Mouse (Mus musculus) inflammation-experienced regulatory T-cells, adult 6 months (primary cell): ENCODE measurements around the gene Cytl1. TPM values are rescaled to one million over a fixed set of nuclear protein-coding genes. Genes with fewer than 3 reads are reported as not detected.

Experiments
- ATAC-seq: one replicate; pipeline ENCODE4 v1.8.0; 2017
- polyA plus RNA-seq, 3 experiments: library from polyadenylated mRNA; unstranded; fragments of 100-300 nt; shearing (Covaris generic); gene quantifications; one replicate each; pipeline ENCODE4 v1.2.1; 2017

The Cytl1 gene
- polyA plus RNA-seq = not detected

DNA sequence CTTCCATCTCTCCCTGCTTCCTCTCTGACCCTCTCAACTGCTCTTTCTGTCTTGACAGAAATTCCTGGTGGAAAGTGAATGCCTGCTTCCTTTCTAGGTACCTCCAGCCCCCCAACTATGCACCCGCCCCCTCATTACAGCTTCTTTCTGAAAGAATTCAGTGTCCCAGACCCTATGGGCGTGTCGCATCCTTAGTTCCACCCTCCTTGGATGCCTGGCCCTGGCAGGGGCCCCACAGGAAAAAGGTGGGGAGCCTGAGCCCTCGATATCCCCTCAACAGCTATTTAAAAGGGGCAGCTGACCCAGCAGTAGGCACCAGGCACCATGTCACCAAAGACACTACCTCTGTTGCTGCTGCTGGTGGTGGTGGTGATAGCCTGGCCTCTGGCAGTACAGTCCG lies at the start of gene Cytl1:
Gene Cytl1, plus strand, starts transcription at position 296 of the 400 bp plus-strand sequence.
- no peak for ATAC-seq

DNA sequence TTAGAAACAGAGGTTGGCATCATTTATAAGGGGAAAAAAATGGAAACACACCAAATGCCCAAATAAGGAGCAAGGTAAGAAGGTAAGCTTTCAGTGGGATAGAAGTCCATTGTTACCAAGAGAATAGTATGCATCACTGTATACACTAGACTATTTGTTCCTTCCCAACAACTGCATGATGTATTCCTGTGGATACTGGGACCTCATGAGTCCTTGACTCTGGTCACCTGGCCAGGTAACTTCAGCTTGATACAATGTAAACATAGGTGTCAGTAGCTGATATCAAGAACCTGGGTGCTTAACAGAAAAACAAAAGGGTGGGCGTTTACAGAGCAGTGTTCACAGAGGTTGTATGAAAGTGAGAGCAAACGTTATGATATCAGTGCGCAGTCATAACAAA lies 42.6 kb upstream of the Cytl1 start:
- no peak for ATAC-seq

DNA sequence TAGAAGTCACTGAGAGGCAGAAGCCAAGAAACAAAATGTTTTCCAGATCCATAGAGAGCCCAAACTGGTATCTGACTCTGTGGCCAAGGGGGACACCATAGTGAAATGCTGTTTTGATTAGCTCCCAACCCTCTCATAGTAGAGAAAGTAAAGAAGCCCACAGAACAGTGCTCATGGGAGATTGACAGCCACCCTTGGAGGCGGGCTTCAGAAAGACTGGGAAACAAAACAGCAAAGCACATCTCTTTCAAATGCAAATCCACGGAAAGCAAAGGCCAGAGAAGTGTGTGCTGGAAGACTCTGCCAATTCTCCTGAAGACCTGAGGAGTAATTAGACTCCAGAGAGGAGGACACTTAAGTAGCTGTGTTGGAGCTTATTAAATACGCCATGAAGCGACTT lies 39.5 kb upstream of the Cytl1 start:
- no peak for ATAC-seq

DNA sequence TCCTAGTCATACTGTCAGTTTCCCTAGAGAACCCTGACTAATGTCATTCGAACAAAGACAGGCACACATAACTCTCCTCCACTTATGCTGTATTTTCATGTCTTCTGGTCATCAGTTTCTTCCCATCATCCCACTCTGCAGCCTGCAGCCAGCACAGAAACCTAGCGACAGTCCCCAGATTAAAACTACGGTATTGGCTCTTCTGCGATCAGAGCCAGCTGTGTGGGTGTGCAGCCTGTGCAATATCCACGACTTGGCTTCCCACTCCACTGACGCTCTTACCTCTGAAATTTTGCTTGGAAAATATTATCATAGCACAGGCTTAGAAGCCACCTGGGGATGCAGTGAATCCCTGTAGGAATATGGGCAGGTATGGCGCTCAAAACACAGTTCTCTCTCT lies 38.0 kb upstream of the Cytl1 start:
- no peak for ATAC-seq

DNA sequence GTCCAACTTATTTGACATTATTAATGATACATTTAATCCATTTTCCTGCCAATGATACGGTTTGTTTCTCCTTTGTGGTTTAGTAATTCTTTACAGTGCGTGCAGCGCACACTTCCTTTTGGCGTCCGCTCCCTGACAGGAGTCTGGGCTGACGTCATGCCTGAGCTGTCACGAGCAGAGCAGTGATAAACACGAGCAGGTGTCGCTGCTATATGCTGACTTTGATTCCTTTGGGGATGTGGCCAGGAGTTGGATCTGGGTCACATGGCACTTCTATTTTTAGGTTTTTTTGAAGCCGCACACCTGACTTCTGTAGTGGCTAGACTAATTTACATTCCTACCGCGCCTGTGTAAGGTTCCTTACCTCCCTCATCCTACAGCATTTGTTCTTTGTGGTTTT lies 35.6 kb upstream of the Cytl1 start:
- no peak for ATAC-seq

DNA sequence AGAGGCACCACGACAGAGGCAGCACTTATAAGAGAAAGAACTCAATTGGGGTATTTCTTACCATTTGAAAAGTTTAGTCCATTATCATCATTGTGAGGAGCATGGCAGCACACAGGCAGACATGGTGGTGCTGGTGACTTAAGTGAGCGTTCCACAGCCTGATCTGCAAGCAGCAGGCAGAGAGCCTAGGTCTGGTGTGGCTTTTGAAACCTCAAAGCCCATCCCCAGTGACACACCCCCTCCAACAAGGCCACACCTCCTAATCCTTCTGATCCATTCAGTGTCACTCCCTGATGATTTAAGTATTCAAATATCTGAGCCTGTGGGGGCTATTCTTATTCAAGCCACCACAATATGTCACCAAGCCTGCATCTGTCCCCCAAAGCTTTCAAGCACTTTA lies 30.4 kb upstream of the Cytl1 start:
- no peak for ATAC-seq

DNA sequence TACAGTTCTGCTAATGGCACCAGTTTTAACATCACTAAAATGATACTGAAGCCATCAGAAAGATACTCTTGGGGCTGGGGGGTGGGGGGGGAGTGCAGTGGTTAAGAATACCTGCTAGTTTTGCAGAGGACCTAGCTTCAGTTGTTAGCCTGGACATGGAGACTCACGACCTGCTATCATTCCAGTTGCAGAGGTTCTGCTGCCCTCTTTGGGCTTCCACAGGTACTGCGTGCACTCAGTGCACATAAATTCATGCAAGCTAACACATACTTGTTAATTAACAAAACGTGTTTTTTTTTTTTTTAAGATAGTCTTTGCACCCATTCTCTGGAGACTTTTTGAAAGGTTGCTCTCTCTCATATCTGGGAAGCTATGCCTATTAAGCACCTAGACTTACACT lies 27.2 kb upstream of the Cytl1 start:
- no peak for ATAC-seq

DNA sequence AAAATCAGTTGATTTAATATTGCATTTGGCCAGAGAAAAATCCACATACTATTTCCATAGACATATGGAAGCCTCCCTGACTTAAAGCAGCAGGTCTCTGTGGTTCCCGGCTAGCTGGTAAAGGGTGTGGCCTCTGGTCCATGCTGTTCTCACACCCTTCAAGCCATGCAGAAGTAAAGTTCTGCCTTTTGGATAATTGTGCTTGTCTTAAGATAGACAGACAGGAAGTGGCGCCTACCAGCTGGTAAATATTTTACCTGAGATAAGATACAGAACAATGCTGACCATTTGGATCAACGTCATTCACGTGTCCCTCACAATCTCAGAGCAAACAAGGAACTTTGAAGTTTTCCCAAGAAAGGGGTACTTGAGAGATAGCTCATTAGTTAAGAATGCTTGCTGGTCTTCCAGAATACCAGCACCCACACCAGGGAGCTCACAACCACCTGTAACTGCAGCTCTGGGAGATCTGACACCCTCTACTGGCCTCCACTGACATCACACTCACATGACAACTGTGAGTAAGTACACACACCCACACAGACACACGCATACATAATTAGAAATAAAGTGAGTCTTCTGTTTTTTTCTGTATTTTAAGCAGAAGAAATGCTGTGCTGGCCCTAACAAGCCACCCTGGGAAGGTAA lies 25.9 kb upstream of the Cytl1 start:
- no peak for ATAC-seq

DNA sequence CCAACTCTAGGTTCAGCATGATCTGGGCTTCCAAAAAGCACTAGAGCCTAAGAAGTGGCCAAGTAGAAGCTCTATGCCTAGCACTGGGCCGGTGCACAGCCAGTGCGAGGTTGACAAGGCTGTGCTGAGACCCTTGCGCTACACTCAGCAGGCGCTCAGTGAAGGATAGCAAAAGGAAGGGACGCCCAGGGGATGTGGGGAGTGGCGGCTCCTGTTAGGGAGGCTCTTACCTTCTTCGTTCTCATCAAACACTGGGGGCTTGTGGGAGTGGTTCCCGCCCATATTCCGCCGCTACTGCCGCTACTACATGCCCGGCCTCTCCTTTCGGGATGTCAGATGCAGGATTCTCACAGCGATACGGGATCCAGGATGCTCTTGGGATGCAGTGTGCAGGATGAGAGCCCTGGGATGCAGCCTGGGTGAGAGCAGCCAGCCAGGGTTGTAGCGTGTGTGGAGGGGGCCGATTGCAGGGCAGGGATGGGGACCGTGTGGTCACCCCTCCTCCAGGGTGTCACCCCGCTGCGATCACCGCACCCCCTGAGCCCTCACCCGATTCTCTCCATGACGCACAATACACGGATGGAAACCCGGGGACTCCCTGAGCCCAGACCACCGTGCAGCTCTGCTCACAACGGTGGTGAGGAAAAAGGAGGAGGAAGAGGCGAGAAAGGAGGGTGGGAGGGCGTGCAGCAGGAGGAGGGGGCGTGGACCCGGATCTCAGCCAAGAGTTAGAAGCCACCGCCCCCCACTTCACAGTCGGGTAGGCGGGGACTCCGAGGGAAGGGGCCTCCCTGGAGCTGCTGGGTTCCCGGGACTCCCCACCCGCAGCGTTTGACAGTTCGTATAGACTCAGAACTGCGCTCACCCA lies 18.6 kb upstream of the Cytl1 start, which contains the start of gene Stk32b:
Gene Stk32b, minus strand, starts transcription at position 667 of the 868 bp plus-strand sequence.
- ATAC-seq = no peak

DNA sequence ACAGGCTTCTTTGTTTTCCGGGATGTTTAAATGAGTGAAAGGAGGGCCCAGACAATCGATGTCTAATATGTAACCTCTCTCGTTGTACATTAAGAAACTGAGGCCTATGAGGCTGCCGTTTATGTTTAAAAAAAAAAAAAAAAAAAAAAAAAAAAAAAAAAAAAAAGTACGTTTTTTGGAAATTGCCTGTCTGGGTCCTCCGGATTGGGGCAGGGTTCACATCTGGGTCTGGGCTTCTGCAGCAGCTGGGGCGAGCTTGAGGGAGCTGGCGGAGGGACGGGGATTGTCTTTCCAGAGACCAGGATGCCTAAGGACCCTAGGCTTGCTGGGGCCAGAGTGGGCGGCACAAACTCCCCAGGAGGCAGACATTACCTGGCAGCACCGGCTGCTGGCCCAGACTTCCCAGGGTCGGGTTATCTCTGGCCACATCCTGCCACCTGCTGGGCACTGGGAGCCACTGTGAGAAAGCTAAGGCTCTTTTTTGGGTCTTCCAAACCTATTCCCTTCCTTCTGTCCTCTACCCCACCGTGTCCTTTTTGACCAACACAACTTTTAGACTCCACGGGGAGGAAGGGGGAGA lies 17.8 kb upstream of the Cytl1 start:
- ATAC-seq = no peak

DNA sequence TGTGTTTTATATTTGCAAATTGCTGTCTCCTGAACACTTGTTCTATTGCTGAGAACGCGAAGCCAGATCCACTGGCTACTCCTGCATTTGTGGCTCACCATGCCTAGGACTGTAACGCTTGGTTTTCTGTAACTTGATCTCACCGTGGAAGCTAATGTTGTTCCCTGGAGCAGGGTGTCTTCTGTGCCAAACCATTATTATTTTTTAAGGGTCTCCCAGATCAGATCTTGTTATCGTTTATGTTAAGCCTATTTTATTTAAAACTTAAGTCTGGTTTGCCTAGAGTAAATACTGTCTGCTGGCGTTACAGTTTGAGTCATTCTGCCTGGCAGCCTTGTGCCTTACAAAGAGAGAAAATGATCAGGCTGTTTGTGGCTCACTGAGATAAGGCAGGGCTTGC lies 14.6 kb upstream of the Cytl1 start:
- ATAC-seq = no peak

DNA sequence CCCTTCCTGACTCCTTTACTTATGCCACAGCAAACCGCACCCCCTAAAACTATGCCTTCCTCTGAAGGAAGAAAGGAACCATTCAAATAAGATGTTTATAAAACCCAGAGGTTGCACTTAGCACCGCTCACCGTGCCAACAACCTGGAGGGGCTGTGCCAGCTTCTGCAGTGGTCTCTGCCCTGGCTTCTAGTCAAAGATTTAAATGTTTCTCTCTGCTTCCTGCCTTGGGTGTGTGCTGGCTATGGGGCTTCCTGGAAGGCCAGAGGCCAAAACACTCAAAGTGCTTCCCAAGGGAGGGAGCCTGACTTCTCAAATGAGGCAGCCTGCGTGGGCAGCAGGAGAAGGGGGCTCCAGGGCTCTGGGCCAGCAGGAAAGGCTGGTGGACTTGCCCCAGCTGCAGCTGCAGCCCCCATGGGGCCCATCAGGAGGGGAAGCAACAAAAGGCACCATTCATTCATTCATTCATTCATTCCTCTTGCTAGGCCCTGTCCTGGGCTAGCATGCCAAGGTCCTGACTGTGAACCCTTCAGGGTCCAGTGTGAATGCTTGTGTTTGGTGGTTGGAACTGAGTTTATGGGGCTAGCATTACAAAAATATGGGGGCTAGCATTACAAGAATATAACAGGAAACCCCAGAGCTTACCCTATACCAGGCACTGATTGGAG lies 10.0 kb upstream of the Cytl1 start:
- ATAC-seq = no peak

DNA sequence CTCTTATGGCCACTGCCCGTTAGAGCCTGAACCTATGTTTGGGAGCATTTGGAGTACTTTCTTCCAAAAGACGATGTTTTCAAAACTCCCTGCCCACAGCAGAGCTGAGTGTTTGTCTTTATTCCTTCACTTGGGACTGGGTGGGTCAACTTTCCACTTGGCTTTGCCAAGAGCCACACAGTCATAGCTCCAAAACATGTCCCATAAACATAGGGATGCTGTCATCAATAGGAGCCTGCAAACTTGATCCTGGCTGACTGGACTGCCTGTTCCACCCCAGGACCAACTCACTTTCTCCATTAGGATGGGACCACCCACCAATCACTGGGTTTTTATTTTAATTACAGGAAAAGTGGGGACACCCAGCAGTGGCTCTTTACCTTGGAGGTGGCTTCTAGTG lies 4.5 kb upstream of the Cytl1 start:
- no peak for ATAC-seq

DNA sequence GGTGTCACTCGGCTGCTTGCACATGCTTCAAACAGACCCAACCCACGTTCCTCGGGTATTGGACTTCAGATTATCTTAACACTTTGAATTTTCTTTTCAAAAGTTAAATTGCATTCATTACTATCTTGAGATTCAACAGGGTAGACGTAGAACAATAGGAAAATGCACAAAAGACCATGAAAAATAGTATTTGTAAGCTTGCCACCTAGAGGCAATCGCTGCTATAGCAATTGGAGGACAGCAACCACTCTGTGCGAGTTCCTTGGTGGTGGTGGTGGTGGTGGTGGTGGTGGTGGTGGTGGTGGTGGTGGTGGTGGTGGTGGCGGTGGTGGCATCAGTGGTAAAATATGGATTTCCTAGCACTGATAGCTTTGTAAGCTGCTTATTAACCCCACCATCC lies 894 bp downstream of the Cytl1 start:
- ATAC-seq = no peak

DNA sequence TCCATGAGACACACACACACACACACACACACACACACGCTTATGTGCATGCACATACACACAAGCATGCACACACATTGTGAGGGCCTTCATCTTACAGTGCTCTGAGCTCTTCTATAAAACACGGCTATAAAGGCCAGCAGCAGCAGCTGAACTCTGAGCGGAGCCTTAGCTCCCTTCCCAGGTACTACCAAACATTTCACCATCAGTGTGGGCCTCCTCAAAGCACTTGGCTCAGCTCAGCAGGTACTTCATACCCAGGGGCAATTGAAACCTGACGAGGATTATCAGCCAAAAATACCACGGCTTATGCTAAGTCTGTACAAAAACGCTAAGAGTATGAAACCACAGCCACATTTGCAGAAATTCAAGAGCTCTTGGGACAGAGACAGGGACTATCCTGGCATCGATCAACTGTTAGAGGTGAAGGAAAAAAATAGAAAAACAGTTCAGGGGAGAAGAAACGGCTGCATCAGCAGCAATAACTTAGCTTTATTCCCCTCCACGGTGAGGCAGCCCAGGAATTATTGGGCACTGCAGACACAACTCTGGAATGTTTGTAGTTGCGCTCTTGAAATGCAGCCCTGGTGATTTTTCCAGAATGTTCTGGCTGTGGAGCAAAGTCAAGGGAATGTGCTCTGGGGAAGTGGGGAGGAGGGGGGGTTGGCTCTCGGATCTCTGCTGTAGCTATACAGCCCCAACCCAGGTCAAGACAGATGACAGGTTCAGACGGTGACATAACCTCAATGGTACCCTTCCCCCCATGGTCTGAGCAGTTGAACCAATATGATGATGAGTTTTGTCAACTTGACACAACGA lies 8.8 kb downstream of the Cytl1 start:
- no peak for ATAC-seq

DNA sequence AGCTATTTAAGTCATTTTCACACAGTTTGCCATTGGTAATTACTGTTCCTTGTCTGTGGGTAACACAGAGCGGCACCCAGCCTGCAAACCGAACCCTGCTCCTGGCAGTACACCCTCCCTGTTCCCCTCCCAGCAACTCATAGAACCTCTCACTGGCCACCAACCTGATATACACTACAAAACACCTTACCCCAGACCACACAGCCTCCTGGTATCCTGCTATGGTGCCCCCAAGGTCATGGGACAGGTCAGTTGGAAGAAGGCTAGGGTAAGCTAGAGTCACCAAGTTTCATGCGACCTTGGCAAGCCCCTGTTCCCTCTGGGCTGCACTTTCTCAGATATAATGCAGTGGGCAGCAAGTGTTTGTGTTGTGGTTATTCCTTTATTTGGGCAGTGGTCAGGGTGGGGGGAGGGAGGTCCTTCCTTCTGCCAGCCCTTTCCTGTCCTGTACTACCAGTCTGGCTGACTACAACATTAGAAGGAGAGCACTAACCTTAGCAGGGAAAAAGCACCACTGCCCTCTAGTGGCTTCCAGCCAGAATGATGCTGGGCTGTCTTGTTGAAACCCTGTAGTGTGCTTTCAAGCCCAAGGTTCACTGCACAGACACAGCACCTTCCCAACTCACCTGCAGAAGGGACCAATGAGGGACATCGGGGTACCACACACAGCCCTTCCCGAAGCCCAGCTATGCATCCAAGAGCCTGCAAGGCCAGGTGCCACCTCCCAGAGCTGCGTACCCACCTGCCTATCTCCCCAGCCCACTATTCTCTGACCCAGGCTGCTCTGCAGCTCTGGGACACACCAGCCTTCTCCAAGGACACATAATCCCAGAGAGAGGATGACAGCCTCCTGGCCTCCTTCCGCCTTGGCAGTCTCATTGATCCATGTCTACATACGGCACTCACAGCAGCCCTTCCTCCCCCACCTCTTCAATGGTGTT lies 17.0 kb downstream of the Cytl1 start:
- no peak for ATAC-seq

DNA sequence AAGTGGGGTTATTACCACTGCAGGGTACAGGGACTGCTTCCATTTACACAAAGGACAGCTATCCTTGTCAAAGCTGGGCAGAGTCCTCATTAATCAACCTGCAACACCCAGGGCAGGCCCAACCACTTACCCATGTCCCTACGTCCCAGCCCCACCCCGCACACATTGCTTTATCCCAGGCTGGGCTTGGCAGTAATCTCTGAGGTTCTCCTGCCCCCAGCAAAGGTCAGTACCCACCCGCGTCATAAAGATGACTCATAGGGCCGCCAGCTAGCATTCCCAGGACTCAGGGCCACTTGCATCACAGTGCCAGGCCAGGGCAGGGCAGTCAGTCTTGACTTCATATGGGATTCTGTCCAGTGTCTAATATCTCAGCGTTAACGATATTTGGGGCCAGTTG lies 18.0 kb downstream of the Cytl1 start:
- ATAC-seq = no peak

DNA sequence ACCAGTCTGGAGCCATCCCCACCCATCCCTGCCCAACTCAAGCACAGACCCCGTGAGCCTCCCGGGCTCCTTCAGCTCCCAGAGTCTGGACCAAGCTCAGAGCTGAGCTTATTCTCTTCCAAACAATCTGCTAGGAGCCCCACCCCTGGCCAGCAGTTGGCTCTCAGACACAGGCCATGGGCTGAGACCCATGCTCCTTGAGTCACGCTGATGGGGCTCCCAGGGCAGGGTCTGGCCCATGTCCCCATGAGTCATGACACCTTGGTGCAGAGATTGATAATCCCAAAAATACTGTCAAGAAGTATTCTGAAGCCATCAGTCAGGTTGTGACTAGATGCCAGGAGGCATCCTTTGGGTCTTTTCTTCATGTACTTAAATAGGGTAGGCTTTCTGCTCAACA lies 26.7 kb downstream of the Cytl1 start:
- no peak for ATAC-seq

DNA sequence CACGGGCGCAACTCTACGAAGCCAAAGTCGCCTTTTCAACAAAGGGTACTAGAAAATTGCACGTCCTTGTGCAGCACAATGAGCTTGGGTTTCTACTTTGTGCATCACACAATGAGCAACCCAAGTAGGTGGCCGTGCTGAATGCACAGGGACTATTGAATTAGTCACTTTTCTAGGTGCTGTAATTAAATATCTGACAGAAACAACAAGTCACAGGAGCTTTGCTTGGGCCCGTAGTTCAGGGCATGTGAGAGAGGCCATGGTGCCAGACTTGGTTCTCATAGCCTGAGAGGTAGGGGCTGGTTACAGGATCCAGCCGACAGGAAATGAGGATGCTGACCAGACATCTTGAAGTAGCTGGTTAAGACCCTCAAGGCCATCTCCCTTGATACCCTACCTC lies 30.5 kb downstream of the Cytl1 start:
- ATAC-seq = no peak

DNA sequence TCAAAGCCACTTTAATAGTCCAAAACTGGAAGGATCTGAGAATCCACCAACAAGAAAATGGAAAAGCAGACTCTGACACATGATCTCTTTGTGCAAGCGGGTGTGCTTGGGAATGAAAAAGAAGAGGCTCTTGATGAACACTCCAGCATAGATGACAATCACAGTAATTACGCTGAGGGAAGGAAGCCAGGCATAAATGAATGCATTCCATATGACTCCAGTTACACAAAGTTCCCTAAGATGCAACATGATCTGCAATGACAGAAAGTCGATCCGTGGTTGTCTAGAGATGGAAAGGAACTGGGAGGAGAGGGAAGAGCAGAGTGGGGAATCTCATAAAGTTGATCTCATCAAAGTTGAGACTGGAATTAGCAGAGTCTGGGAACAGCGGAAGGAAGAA lies 31.9 kb downstream of the Cytl1 start:
- no peak for ATAC-seq

DNA sequence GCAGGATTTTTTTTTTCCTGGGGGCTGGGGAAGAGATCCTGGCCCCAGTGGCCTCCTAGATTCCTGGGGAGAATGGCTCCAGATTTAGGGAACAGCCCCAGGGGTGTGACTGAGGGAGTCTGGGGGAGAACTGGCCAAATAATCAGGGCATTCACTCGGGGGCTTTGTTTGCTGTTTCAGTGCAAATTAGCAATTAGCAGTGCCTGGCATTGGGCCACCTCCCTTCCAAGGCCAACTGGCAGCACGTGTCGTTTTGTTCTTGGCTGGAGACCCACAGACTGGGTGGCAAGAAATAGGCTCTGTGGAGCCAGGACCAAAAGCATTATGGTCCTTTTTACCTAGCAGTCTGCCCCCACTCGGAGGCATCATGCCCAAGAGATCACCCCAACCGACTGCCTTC lies 33.7 kb downstream of the Cytl1 start:
- ATAC-seq = no peak
